Mouse (Mus musculus) kidney, embryonic 14.5 days (tissue): ENCODE measurements at regions not wholly inside any gene's neighbourhood (a gene's known extent, or its start where the extent isn't known, plus 50 kb on each side); places are given as distances from the start of the nearest gene placed in this dataset.

Source experiments
- ATAC-seq: fragments of 200-750 bp; cut with Nextera tagmentation; 2 replicates; pipeline ENCODE4 v1.8.0; 2017; ENCODE audit warnings: moderate number of reproducible peaks, mild to moderate bottlenecking, moderate TSS enrichment, moderate library complexity; ENCODE audit not compliant: low FRiP score, low TSS enrichment
- H3K27ac ChIP-seq: fragments of 300-500 bp; sonication (generic); 2 replicates; pipeline ENCODE4 v1.5.1; 2014; ENCODE audit warnings: low read depth, mild to moderate bottlenecking, low read length, moderate library complexity, mixed read lengths
- H3K27me3 ChIP-seq: fragments of 300-500 bp; sonication (generic); 2 replicates; pipeline ENCODE4 v1.6.1; 2014; ENCODE audit warnings: mild to moderate bottlenecking, low read length; ENCODE audit not compliant: control insufficient read depth, insufficient read depth
- H3K36me3 ChIP-seq: fragments of 300-500 bp; sonication (generic); 2 replicates; pipeline ENCODE4 v1.6.1; 2014; ENCODE audit warnings: low read length, mixed read lengths; ENCODE audit not compliant: control insufficient read depth, insufficient read depth
- H3K4me1 ChIP-seq: fragments of 300-500 bp; sonication (generic); 2 replicates; pipeline ENCODE4 v1.6.1; 2014; ENCODE audit warnings: low read length, mixed read lengths; ENCODE audit not compliant: control insufficient read depth, insufficient read depth
- H3K4me2 ChIP-seq: fragments of 300-500 bp; sonication (generic); replicated peaks from 2 replicates; pipeline ENCODE4 v1.6.1; 2014; ENCODE audit warnings: low read depth, mild to moderate bottlenecking, low read length
- H3K4me3 ChIP-seq: fragments of 300-500 bp; sonication (generic); 2 replicates; pipeline ENCODE4 v1.5.1; 2014; ENCODE audit warnings: mild to moderate bottlenecking, low read length
- H3K9ac ChIP-seq: fragments of 300-500 bp; sonication (generic); 2 replicates; pipeline ENCODE4 v1.6.1; 2014; ENCODE audit warnings: low read depth, mild to moderate bottlenecking, low read length, moderate library complexity
- H3K9me3 ChIP-seq: fragments of 300-500 bp; sonication (generic); 2 replicates; pipeline ENCODE4 v1.6.1; 2016; ENCODE audit warnings: low read length; ENCODE audit not compliant: control insufficient read depth
- WGBS: fragments of 180-500 bp; shearing (Covaris S2); extraction: QIAGEN DNeasy Blood & Tissue Kit; methylation state at CpG from one replicate; pipeline ENCODE4 v1.1.7; 2014; 5-methylcytosine and 5-hydroxymethylcytosine counted together

DNA sequence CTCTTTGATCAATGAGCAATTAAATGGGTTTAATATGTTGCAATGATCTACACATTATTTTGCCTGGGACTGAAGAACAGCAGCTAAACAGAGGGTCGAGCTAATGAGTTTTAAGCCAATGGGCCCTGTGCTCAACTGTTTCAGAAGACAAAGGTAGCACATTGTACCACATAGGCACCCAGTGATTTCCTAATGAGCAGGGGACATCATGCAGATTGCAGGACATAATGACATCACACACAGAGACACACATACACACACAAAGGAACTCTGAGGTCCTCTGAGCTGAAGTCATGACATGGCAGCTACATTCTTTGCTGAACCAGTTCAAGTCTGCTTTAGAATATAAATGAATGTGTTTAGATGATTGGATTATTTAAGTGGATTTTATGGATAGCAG, 71.9 kb downstream of the Zfp330 start:
- Histone ChIP-seq H3K9me3 (no peaks in the 10 kb centered on the region), H3K36me3 (no peaks in the 10 kb centered on the region), H3K4me2 (no peak overlapping the region), H3K4me3 (no peak overlapping the region), H3K9ac (no peak overlapping the region), H3K4me1 (no peaks in the 10 kb centered on the region), H3K27ac (no peak overlapping the region), H3K27me3 (no peaks in the 10 kb centered on the region)
- 78% methylated on average over 1 of the region's 1 CpGs for WGBS
- no peak for ATAC-seq

DNA sequence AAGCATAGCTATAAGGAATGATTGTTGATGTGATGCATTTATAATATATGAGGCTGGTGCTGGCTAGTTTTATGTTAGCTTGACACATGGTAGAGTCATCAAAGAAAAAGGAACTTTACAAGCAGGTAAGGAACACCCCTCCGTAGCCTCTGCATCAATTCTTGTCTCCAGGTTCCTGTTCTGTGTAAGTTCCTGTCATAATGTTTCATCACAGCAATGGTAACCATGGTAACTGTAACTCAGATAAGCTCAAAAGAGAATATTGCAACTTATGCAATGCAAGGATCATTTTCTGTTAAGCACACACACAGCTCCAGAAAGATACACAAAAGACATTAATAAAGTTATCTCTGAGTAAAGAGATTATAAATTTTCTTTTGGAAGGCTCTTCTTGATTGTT, 73.5 kb downstream of the Zfp330 start:
- Histone ChIP-seq H3K27ac (no peak overlapping the region), H3K9ac (no peak overlapping the region), H3K36me3 (no peaks in the 10 kb centered on the region), H3K27me3 (no peaks in the 10 kb centered on the region), H3K4me1 (no peaks in the 10 kb centered on the region), H3K4me2 (no peak overlapping the region), H3K4me3 (no peak overlapping the region), H3K9me3 (no peaks in the 10 kb centered on the region)
- 76% methylated on average over 1 of the region's 1 CpGs for WGBS
- ATAC-seq: no peak

- no peak for ATAC-seq
- Histone ChIP-seq H3K27me3 (no peaks in the 10 kb centered on the region), H3K27ac (no peak overlapping the region), H3K9ac (no peak overlapping the region), H3K4me3 (no peak overlapping the region), H3K4me1 (no peaks in the 10 kb centered on the region), H3K36me3 (no peaks in the 10 kb centered on the region), H3K4me2 (no peak overlapping the region), H3K9me3 (no peaks in the 10 kb centered on the region)
- 61% methylated on average over 2 of the region's 2 CpGs for whole genome bisulfite sequencing
Measured at GRCm38 (mm10) chr8:82699221-82699620, 74.7 kb downstream of the Zfp330 start.

DNA sequence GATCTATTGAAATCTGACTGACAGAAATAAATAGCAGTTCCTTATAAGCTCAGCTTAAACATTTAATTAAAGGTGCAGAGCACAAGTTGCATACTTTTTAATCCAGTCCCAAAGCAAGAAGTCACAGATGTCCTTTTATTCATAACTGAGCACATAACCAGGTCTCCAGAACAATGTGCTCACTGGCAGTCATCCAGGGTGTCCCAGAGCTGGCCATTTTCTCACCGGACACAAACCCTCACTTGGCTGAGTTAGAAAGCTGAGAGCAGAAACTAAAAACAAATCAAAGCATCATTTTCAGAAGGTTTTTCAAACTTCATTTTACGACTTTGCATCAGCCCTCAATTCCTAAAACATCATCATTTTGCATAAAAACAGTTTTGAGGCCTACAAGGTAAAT, 75.9 kb downstream of the Zfp330 start:
- H3K27me3 ChIP-seq: no peaks in the 10 kb centered on the region; the same call in 1 of the 2 replicates
- no peak overlapping the region for H3K27ac ChIP-seq
- H3K4me3 ChIP-seq: no peak overlapping the region
- no peak overlapping the region for H3K4me2 ChIP-seq
- H3K9ac ChIP-seq: no peak overlapping the region
- no peaks in the 10 kb centered on the region for H3K9me3 ChIP-seq
- no peak for ATAC-seq
- H3K4me1 ChIP-seq: no peaks in the 10 kb centered on the region
- no peaks in the 10 kb centered on the region for H3K36me3 ChIP-seq
- WGBS: 62% methylated on average over 2 of the region's 2 CpGs

GRCm38 (mm10) chr8:82693086-82693485, 80.9 kb downstream of the Zfp330 start:
- H3K27ac ChIP-seq: no peak overlapping the region
- no peak overlapping the region for H3K4me2 ChIP-seq
- WGBS: 87% methylated on average over 3 of the region's 3 CpGs
- H3K27me3 ChIP-seq: no peaks in the 10 kb centered on the region; the same call in 1 of the 2 replicates
- no peak overlapping the region for H3K4me3 ChIP-seq
- H3K9ac ChIP-seq: no peak overlapping the region
- H3K4me1 ChIP-seq: no peaks in the 10 kb centered on the region
- no peaks in the 10 kb centered on the region for H3K9me3 ChIP-seq
- no peaks in the 10 kb centered on the region for H3K36me3 ChIP-seq
- no peak for ATAC-seq

DNA sequence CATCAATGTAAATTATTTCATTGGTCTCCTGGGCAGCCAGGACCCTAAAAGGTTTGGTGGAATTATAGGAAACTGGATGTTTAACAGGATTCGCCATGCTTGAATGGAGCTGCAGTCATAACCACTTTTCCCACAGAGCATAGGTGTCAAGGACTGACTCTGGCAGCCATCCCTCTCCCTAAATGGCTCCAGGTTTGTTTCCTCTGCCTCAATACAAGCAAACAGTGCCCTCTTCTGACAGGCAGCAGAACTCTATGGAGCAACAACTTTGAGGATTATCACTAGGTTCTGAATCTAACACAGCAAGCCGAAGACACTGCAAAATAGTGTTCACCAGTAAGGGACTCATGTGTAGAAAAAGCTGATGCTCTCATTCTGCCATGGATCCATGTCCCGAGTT, 84.6 kb downstream of the Zfp330 start:
- H3K4me1 ChIP-seq: no peaks in the 10 kb centered on the region
- peak; percentile 81; the same call in 1 of the 2 replicates for ATAC-seq
- H3K27ac ChIP-seq: no peak overlapping the region
- no peaks in the 10 kb centered on the region; the same call in 1 of the 2 replicates for H3K27me3 ChIP-seq
- no peaks in the 10 kb centered on the region for H3K36me3 ChIP-seq
- no peak overlapping the region for H3K4me2 ChIP-seq
- H3K4me3 ChIP-seq: no peak overlapping the region
- H3K9me3 ChIP-seq: no peaks in the 10 kb centered on the region
- WGBS: 63% methylated on average over 3 of the region's 3 CpGs
- no peak overlapping the region for H3K9ac ChIP-seq

DNA sequence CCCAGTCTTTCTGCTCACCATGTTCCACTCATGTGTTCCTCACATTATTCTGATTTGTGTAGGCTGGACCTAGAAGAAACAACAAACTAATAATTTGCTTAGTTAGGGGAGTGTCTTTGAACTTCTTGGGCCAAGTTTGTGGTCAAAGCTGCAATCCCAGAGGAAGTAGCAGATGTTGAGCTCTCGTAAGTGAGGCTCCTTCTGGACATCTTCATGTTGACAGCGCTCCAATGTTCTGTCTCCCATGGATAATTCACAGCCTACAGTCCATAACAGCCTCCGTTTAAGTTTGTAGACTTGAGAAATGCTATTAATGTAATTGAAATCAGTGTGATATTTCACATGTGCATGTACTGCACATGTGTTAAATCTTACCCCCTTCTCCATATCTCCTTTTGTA, 88.0 kb downstream of the Zfp330 start:
- Histone ChIP-seq H3K9ac (no peak overlapping the region), H3K4me1 (no peaks in the 10 kb centered on the region), H3K27ac (no peak overlapping the region), H3K4me2 (no peak overlapping the region), H3K27me3 (no peaks in the 10 kb centered on the region), H3K36me3 (no peaks in the 10 kb centered on the region), H3K4me3 (no peak overlapping the region), H3K9me3 (no peaks in the 10 kb centered on the region)
- ATAC-seq: no peak
- WGBS: 80% methylated on average over 3 of the region's 3 CpGs

GRCm38 (mm10) chr8:82678793-82679192, 95.2 kb downstream of the Zfp330 start:
- Histone ChIP-seq H3K9me3 (no peaks in the 10 kb centered on the region), H3K4me3 (no peak overlapping the region), H3K27ac (no peak overlapping the region), H3K9ac (no peak overlapping the region), H3K36me3 (no peaks in the 10 kb centered on the region), H3K27me3 (no peaks in the 10 kb centered on the region), H3K4me1 (no peaks in the 10 kb centered on the region), H3K4me2 (no peak overlapping the region)
- ATAC-seq: no peak
- 66% methylated on average over 1 of the region's 1 CpGs for WGBS

DNA sequence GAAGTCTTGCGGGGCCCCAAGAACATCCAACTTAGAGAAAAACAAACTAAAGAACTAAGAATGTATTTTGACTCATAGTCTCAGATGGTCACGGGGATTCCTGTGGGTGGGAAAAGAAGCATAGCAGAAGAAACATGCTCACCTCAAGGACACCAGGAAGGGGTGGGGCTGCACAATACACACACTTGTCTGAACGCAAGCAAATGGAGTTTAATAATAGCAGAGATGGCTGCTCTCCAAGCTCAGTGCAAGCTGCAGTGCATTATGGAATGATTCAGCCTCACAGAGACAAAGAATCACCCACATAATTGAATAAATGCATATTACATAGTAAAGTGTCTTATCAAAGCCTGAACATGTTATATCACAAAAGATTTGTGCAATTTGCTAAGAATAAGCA, 96.2 kb downstream of the Zfp330 start:
- no peak overlapping the region for H3K4me3 ChIP-seq
- H3K27me3 ChIP-seq: no peaks in the 10 kb centered on the region
- 86% methylated on average over 3 of the region's 3 CpGs for WGBS
- H3K4me2 ChIP-seq: no peak overlapping the region
- H3K27ac ChIP-seq: no peak overlapping the region
- no peaks in the 10 kb centered on the region for H3K36me3 ChIP-seq
- no peak for ATAC-seq
- no peaks in the 10 kb centered on the region for H3K9me3 ChIP-seq
- no peaks in the 10 kb centered on the region for H3K4me1 ChIP-seq
- H3K9ac ChIP-seq: no peak overlapping the region

GRCm38 (mm10) chr8:82669241-82669640, 104.7 kb downstream of the Zfp330 start:
- Histone ChIP-seq H3K4me2 (no peak overlapping the region), H3K27ac (no peak overlapping the region), H3K9ac (no peak overlapping the region), H3K4me1 (no peaks in the 10 kb centered on the region), H3K27me3 (no peaks in the 10 kb centered on the region), H3K36me3 (no peaks in the 10 kb centered on the region), H3K9me3 (no peaks in the 10 kb centered on the region), H3K4me3 (no peak overlapping the region)
- WGBS: 95% methylated on average over 4 of the region's 4 CpGs
- no peak for ATAC-seq
